Mouse (Mus musculus) lung, embryonic 14.5 days (tissue): ENCODE measurements around the gene Tmem267. TPM values are rescaled to one million over a fixed set of nuclear protein-coding genes. Genes with fewer than 3 reads are reported as not detected.
A peak's percentile ranks its signal among the peaks of the same experiment; 100 is the strongest.

Experiments
- ATAC-seq: fragments of 200-750 bp; cut with Nextera tagmentation; 2 replicates; pipeline ENCODE4 v1.8.0; 2017; ENCODE audit warnings: mild to moderate bottlenecking, moderate TSS enrichment, moderate library complexity; ENCODE audit not compliant: insufficient read depth
- DNase-seq: peaks from one replicate; pipeline ENCODE4 v3.0.0-alpha.2; 2015
- H3K27ac ChIP-seq: fragments of 300-500 bp; sonication (generic); 2 replicates; pipeline ENCODE4 v1.5.1; 2014; ENCODE audit warnings: low read depth, mild to moderate bottlenecking, moderate library complexity
- H3K27me3 ChIP-seq: fragments of 300-500 bp; sonication (generic); 2 replicates; pipeline ENCODE4 v1.6.1; 2014; ENCODE audit warnings: low read length, control low read depth; ENCODE audit not compliant: insufficient read depth
- H3K36me3 ChIP-seq: fragments of 300-500 bp; sonication (generic); 2 replicates; pipeline ENCODE4 v1.6.1; 2014; ENCODE audit warnings: control low read depth; ENCODE audit not compliant: insufficient read depth
- H3K4me1 ChIP-seq: fragments of 300-500 bp; sonication (generic); 2 replicates; pipeline ENCODE4 v1.6.1; 2014; ENCODE audit warnings: antibody characterized with exemption, control low read depth; ENCODE audit not compliant: insufficient read depth
- H3K4me2 ChIP-seq: fragments of 300-500 bp; sonication (generic); 2 replicates; pipeline ENCODE4 v1.6.1; 2014; ENCODE audit warnings: mild to moderate bottlenecking
- H3K4me3 ChIP-seq: fragments of 300-500 bp; sonication (generic); 2 replicates; pipeline ENCODE4 v1.5.1; 2014; ENCODE audit warnings: low read depth, low read length
- H3K9ac ChIP-seq: fragments of 300-500 bp; sonication (generic); 2 replicates; pipeline ENCODE4 v1.6.1; 2014
- H3K9me3 ChIP-seq: fragments of 300-500 bp; sonication (generic); 2 replicates; pipeline ENCODE4 v1.6.1; 2016; ENCODE audit warnings: low read depth, low read length, control low read depth
- CTCF ChIP-seq: IDR thresholded peaks from 2 replicates; pipeline ENCODE4 v1.5.1; 2016; ENCODE audit warnings: antibody characterized with exemption, low read depth
- WGBS: fragments of 180-500 bp; shearing (Covaris S2); extraction: QIAGEN DNeasy Blood & Tissue Kit; methylation state at CpG from one replicate; pipeline ENCODE4 v1.1.7; 2014; 5-methylcytosine and 5-hydroxymethylcytosine counted together
- polyA plus RNA-seq: library from polyadenylated mRNA; unstranded; fragments of >200 nt; fragmentation: Nextera tagmentation; extraction: Ambion mirVana; gene quantifications from 2 replicates; pipeline ENCODE4 v1.2.1, GENCODE M21; 2014

Gene Tmem267
- polyA plus RNA-seq, 1 experiment from 2014 or later, result 1.5 TPM

GRCm38 (mm10) chr13:119631482-119632155 is 143.8 kb downstream of the Tmem267 start:
- ATAC-seq, result peak; percentile 98
- DNase-seq, result peak; percentile 98
- 2% methylated on average over 31 of the region's 33 CpGs for WGBS
- no peaks in the 10 kb centered on the region for H3K9me3 ChIP-seq
- H3K27me3 ChIP-seq, result 0 out of 2 replicates have a peak, but pooled peaks cover 3% of the 10 kb centered on the region
- H3K27ac ChIP-seq, result no peak overlapping the region
- H3K4me1 ChIP-seq, result no peaks in the 10 kb centered on the region
- peak overlapping the region; percentile 50 for H3K4me3 ChIP-seq
- peak overlapping the region; percentile 65 for H3K4me2 ChIP-seq
- peak overlapping the region; percentile 51 for H3K9ac ChIP-seq
- no peak for TF ChIP-seq CTCF
- H3K36me3 ChIP-seq, result no peaks in the 10 kb centered on the region

GRCm38 (mm10) chr13:119632156-119632548 is 144.3 kb downstream of the Tmem267 start:
- H3K27ac ChIP-seq, result no peak overlapping the region
- 78% methylated on average over 4 of the region's 4 CpGs for WGBS
- ATAC-seq, result 0 out of 2 replicates have a peak, but pooled peaks have one; percentile 10

GRCm38 (mm10) chr13:119635496-119635895 is 147.7 kb downstream of the Tmem267 start:
- Histone ChIP-seq H3K9ac (no peak overlapping the region), H3K4me2 (no peak overlapping the region), H3K27ac (no peak overlapping the region), H3K27me3 (0 out of 2 replicates have a peak, but pooled peaks cover 3% of the 10 kb centered on the region), H3K4me1 (no peaks in the 10 kb centered on the region), H3K36me3 (no peaks in the 10 kb centered on the region), H3K9me3 (no peaks in the 10 kb centered on the region), H3K4me3 (no peak overlapping the region)
- no peak for TF ChIP-seq CTCF
- ATAC-seq, result no peak
- DNase-seq, result no peak
- WGBS, result 61% methylated on average over 2 of the region's 2 CpGs

More at GRCm38 (mm10) chr13:119632156-119632548, 144.3 kb downstream of the Tmem267 start:
- peak overlapping the region; percentile 65 for H3K4me2 ChIP-seq
- H3K27me3 ChIP-seq, result 0 out of 2 replicates have a peak, but pooled peaks cover 3% of the 10 kb centered on the region
- H3K9ac ChIP-seq, result no peak overlapping the region
- no peak for DNase-seq
- no peaks in the 10 kb centered on the region for H3K9me3 ChIP-seq
- peak overlapping the region; percentile 50 for H3K4me3 ChIP-seq
- no peaks in the 10 kb centered on the region for H3K36me3 ChIP-seq
- H3K4me1 ChIP-seq, result no peaks in the 10 kb centered on the region
- no peak for TF ChIP-seq CTCF

GRCm38 (mm10) chr13:119637837-119638236 is 150.0 kb downstream of the Tmem267 start:
- 69% methylated on average over 4 of the region's 4 CpGs for WGBS
- no peak overlapping the region for H3K9ac ChIP-seq
- no peak for TF ChIP-seq CTCF
- H3K27ac ChIP-seq, result no peak overlapping the region
- 0 out of 2 replicates have a peak, but pooled peaks cover 3% of the 10 kb centered on the region for H3K27me3 ChIP-seq
- H3K4me1 ChIP-seq, result no peaks in the 10 kb centered on the region
- no peaks in the 10 kb centered on the region for H3K36me3 ChIP-seq
- H3K4me2 ChIP-seq, result no peak overlapping the region
- H3K4me3 ChIP-seq, result no peak overlapping the region
- H3K9me3 ChIP-seq, result no peaks in the 10 kb centered on the region
- ATAC-seq (no peak), DNase-seq (no peak)

- no peak overlapping the region for H3K4me3 ChIP-seq
Observed at GRCm38 (mm10) chr13:119638449-119638848, 150.6 kb downstream of the Tmem267 start.

GRCm38 (mm10) chr13:119639302-119639701 is 151.5 kb downstream of the Tmem267 start:
- DNase-seq (no peak), ATAC-seq (no peak)
- Histone ChIP-seq H3K36me3 (no peaks in the 10 kb centered on the region), H3K4me1 (no peaks in the 10 kb centered on the region), H3K9ac (no peak overlapping the region), H3K4me2 (no peak overlapping the region), H3K27ac (no peak overlapping the region), H3K9me3 (no peaks in the 10 kb centered on the region), H3K27me3 (no peaks in the 10 kb centered on the region), H3K4me3 (no peak overlapping the region)
- 80% methylated on average over 5 of the region's 5 CpGs for WGBS
- TF ChIP-seq CTCF, result no peak

More at GRCm38 (mm10) chr13:119638449-119638848, 150.6 kb downstream of the Tmem267 start:
- no peaks in the 10 kb centered on the region for H3K9me3 ChIP-seq
- H3K4me2 ChIP-seq, result no peak overlapping the region
- TF ChIP-seq CTCF, result no peak
- H3K27ac ChIP-seq, result no peak overlapping the region
- DNase-seq (no peak), ATAC-seq (no peak)
- H3K4me1 ChIP-seq, result no peaks in the 10 kb centered on the region
- WGBS, result 84% methylated on average over 5 of the region's 5 CpGs
- H3K27me3 ChIP-seq, result 0 out of 2 replicates have a peak, but pooled peaks cover 2% of the 10 kb centered on the region
- H3K9ac ChIP-seq, result no peak overlapping the region
- no peaks in the 10 kb centered on the region for H3K36me3 ChIP-seq

GRCm38 (mm10) chr13:119640504-119640903 is 152.7 kb downstream of the Tmem267 start:
- WGBS, result 41% methylated on average over 4 of the region's 4 CpGs
- Histone ChIP-seq H3K9me3 (no peaks in the 10 kb centered on the region), H3K4me3 (no peak overlapping the region), H3K4me2 (no peak overlapping the region), H3K4me1 (no peaks in the 10 kb centered on the region), H3K27me3 (no peaks in the 10 kb centered on the region), H3K27ac (no peak overlapping the region), H3K36me3 (no peaks in the 10 kb centered on the region), H3K9ac (no peak overlapping the region)
- no peak for ATAC-seq
- DNase-seq, result peak; percentile 85
- TF ChIP-seq CTCF, result peak; percentile 67
